Comparison of ENCODE assay signal across 8 mouse cellular contexts in genomic region chr5:100674711-100675376, GRCm38 (mm10). TPM values are rescaled to one million over a fixed set of nuclear protein-coding genes. Genes with fewer than 3 reads are reported as not detected.
DNase-seq lines count a peak whose midpoint lies in the region; ATAC-seq lines count a peak whose summit lies in the region.

Gene Coq2 (minus strand): TSS chr5:100675140.

- H3K36me3 ChIP-seq in heart, embryonic 13.5 days, result peaks cover 11% of the 10 kb centered on the region
- H3K36me3 ChIP-seq in liver, embryonic 13.5 days, result peaks cover 11% of the 10 kb centered on the region
- H3K36me3 ChIP-seq in stomach, embryonic 16.5 days (ENCODE audit: control insufficient read depth, insufficient read depth, low read length), result no peaks in the 10 kb centered on the region

- H3K9ac ChIP-seq in heart, embryonic 13.5 days, result peak within 1 kb of the TSS; percentile 91
- peak within 1 kb of the TSS; percentile 85 for H3K9ac ChIP-seq in liver, embryonic 13.5 days
- peak within 1 kb of the TSS; percentile 93 for H3K9ac ChIP-seq in stomach, embryonic 16.5 days (ENCODE audit: low read length)

- no peaks in the 10 kb centered on the region; the same call in 1 of the 2 replicates for H3K27me3 ChIP-seq in heart, embryonic 13.5 days (replicated peaks)
- no peaks in the 10 kb centered on the region for H3K27me3 ChIP-seq in liver, embryonic 13.5 days
- no peaks in the 10 kb centered on the region for H3K27me3 ChIP-seq in stomach, embryonic 16.5 days (ENCODE audit: control insufficient read depth, insufficient read depth, low read length)

- peak; percentile 89 for DNase-seq in CD4-positive, CD25-positive, alpha-beta regulatory T cell, adult 2 months (ENCODE audit: low read depth, low spot score)
- DNase-seq in brain, embryonic 18.5 days (ENCODE audit: low read depth, low spot score), result peak; percentile 47
- DNase-seq in kidney, postnatal 10 days, result peak; percentile 92
- peak; percentile 81 for DNase-seq in liver, embryonic 13.5 days
- DNase-seq in neural tube, embryonic 10.5 days (ENCODE audit: extremely low spot score, low spot score), result peak; percentile 81

- peak within 1 kb of the TSS; percentile 76 for H3K4me2 ChIP-seq in heart, embryonic 13.5 days
- peak within 1 kb of the TSS; percentile 85 for H3K4me2 ChIP-seq in liver, embryonic 13.5 days
- peak within 1 kb of the TSS; percentile 80 for H3K4me2 ChIP-seq in stomach, embryonic 16.5 days (ENCODE audit: low read depth, low read length)

- H3K9me3 ChIP-seq in heart, embryonic 13.5 days, result no peaks in the 10 kb centered on the region
- H3K9me3 ChIP-seq in liver, embryonic 13.5 days (replicated peaks), result no peaks in the 10 kb centered on the region
- no peaks in the 10 kb centered on the region for H3K9me3 ChIP-seq in stomach, embryonic 16.5 days (replicated peaks; ENCODE audit: control insufficient read depth, low read length)

- H3K4me3 ChIP-seq in heart, embryonic 13.5 days, result peak within 1 kb of the TSS; percentile 65
- peak within 1 kb of the TSS; percentile 81 for H3K4me3 ChIP-seq in liver, embryonic 13.5 days (replicated peaks)
- H3K4me3 ChIP-seq in stomach, embryonic 16.5 days (replicated peaks; ENCODE audit: low read length), result peak within 1 kb of the TSS; percentile 70

- ATAC-seq in erythroid progenitor cell, adult 5-6 weeks (replicated peaks; ENCODE audit: low FRiP score, poor library complexity, severe bottlenecking), result peak; percentile 91
- no peak for ATAC-seq in heart, embryonic 13.5 days (ENCODE audit: extremely low read depth, insufficient number of reproducible peaks, low FRiP score, low TSS enrichment)
- peak; percentile 72 for ATAC-seq in liver, embryonic 13.5 days (ENCODE audit: low read depth)
- peak; percentile 54 for ATAC-seq in stomach, embryonic 16.5 days (ENCODE audit: insufficient read depth, low FRiP score)

- H3K27ac ChIP-seq in heart, embryonic 13.5 days (replicated peaks), result peak within 1 kb of the TSS; percentile 58; the same call in 1 of the 2 replicates
- H3K27ac ChIP-seq in liver, embryonic 13.5 days, result peak within 1 kb of the TSS; percentile 71
- H3K27ac ChIP-seq in stomach, embryonic 16.5 days (ENCODE audit: low read length), result peak within 1 kb of the TSS; percentile 81

- 7% methylated on average over 17 of the region's 17 CpGs for WGBS in heart, embryonic 13.5 days
- WGBS in liver, embryonic 13.5 days (ENCODE audit: insufficient replicate concordance), result 6% methylated on average over 17 of the region's 17 CpGs
- 8% methylated on average over 17 of the region's 17 CpGs for WGBS in stomach, embryonic 16.5 days

- H3K4me1 ChIP-seq in heart, embryonic 13.5 days, result peaks cover 20% of the 10 kb centered on the region
- peaks cover 35% of the 10 kb centered on the region for H3K4me1 ChIP-seq in liver, embryonic 13.5 days (replicated peaks)
- H3K4me1 ChIP-seq in stomach, embryonic 16.5 days (ENCODE audit: control insufficient read depth, insufficient read depth, low read length), result peaks cover 16% of the 10 kb centered on the region

RNA-seq across cellular contexts. Expression of gene Coq2, which starts in this region (rescaled TPM):
- 3.8 and 7.6 TPM in 2 replicates for total RNA-seq in erythroid progenitor cell, adult 5-6 weeks (2015; ENCODE audit: low replicate concordance)
- total RNA-seq in erythroid progenitor cell, adult 5-6 weeks (2017; ENCODE audit: low replicate concordance), result 4.2 and 6.0 TPM in 2 replicates
- polyA plus RNA-seq in heart, embryonic 13.5 days (2015; fragmentation: Nextera tagmentation; extraction: Ambion mirVana), result 60.5 and 67.9 TPM in 2 replicates
- 28.9 and 30.2 TPM in 2 replicates for polyA plus RNA-seq in liver, embryonic 13.5 days (2015; fragmentation: Nextera tagmentation; extraction: Ambion mirVana)
- polyA plus RNA-seq in stomach, embryonic 16.5 days (2015; fragmentation: Nextera tagmentation; extraction: Ambion mirVana), result 51.8 and 52.2 TPM in 2 replicates
